Mouse (Mus musculus) cerebellum, adult 11-12 months (tissue): Measurements from ENCODE around the gene Il4ra.

Experiments used
- DNase-seq: peaks from one replicate; pipeline ENCODE4 v3.0.0; 2022

Gene Il4ra

DNA sequence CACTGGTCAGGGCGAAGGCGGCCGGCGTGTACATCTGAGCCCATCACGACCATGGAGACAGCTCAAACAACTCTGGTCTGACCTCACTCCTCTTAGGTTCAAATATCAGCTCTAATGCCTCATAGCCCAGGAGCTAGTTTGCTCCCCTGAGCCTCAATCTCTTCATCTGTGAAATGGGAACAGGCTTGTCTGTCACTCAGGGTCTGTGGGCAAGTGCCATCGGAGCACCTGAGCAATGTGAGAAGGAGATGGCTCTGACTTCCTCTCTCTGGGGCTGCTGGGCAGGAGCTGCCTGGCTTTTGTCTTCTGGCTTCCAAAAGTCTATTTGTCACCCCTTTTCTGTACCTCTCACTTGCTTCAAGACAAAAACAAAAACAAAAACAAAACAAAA is 49.4 kb downstream of the Il4ra start:
- no peak for DNase-seq

- DNase-seq = no peak
Observed at GRCm38 (mm10) chr7:125601821-125602448, 50.0 kb downstream of the Il4ra start.

- no peak for DNase-seq
Observed at GRCm38 (mm10) chr7:125603185-125603631, 51.3 kb downstream of the Il4ra start, which contains the start of gene Il21r. Gene Il21r, plus strand, starts transcription at chr7:125603429.

DNA sequence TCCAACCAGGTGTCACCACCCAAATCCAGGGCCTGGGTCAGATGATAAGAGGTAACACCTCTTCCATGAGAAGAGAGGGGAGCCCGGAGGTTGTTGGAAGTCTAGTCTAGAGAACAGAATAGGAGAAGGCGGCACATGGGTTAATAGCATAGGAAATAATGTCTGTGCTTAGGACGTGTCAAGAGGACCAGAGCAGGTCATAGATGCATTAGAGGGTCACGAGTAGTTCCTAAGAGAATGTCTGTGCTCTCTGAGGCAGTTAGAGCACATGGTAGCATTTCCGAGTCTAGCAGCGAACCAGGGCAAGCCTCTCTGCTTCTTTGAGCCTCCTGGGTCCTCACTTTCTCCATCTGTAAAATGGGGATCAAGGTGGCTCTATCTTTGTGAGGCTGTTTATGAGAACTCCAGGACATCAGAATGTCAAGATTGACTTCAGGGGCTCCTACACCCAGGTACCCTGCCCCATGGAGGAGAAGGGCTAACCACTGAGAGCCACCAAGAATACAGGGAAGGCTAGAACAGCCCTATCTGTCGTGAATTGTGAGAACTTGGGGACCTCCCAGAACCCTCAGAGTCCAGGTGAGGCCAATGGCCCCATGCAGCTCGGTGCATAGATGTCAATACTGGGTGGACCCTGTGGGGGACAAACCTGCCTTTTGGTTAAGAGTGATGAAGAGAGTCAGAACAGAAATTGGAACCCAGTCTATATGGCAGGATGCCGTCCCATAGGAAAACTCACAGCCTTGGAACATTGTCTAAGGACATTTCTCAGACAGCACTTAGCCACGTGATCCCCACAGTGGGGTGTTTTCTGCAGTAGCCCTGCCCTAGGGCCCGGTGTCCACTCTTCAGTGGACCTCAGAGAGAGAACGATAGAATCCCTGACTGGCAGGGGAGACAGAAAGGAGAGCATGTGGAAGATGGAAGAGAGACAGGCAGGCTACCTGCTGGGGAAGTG is 52.7 kb downstream of the Il4ra start:
- no peak for DNase-seq

GRCm38 (mm10) chr7:125605725-125606139 is 53.8 kb downstream of the Il4ra start:
- no peak for DNase-seq

- DNase-seq = no peak
Observed at GRCm38 (mm10) chr7:125606265-125607164, 54.6 kb downstream of the Il4ra start.

DNA sequence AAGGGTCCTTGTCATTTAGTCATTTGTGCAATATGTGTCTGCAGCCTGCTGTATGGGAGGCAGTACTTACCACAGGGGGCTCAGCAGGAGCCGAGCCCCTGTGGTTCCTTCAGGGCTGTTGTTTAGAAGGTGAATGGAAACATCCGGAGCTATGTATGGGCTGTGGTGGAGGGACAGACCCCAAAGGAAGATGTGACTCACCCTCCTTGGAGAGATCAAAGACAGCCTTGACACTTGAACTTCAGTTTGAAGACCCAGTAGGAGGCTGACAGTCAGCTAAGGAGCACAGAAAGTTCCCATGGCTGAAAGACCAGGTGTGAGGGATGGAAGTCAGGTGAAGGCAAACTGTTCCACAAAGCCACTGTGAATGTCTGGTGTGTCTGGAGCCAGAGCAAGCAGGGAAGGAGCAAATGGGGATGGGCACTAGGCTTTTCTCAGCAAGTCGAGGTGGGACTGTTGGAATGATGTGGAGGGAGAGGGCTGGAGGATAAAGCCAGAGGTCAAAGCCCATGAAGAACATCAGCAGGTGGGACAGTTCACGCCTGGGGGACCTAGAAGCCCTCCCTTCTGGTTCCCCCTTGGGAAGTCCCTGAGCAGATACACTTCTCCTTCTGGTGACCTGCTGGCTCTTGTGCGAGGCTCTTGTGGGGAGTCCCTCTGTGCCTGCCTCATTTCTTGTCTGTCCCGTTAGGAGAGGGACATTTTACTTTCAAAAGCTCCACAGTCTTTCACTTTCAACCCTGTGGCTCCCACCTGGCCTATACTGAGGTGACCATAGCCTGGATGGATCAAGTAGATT is 55.7 kb downstream of the Il4ra start:
- DNase-seq = no peak

DNA sequence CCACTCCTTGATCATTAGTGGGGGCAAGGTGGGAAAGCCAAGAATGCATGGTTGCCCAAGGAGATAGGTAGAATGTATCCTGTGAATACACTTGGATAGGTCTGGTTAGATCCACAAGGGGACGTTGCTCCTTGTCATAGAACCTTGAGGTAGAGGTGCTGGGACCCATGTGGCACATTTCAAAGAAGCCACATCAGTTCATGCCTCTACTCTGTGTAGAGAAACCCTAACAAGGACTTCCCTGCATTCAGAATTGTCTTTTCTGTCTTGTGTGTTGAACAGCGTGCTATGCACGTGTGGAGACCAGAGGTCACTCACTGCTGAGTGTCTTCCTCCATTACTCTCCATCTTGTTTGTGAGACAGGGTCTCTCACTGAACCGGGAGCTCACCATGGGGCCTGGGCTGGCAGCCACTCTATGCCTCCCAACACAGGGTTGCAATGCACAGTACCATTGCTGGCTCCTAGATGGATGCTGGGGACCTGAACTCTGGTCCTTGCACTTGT is 56.3 kb downstream of the Il4ra start:
- DNase-seq = no peak

- no peak for DNase-seq
Observed at GRCm38 (mm10) chr7:125613579-125613978, 61.7 kb downstream of the Il4ra start.

GRCm38 (mm10) chr7:125615453-125615852 is 63.5 kb downstream of the Il4ra start:
- DNase-seq = no peak

DNA sequence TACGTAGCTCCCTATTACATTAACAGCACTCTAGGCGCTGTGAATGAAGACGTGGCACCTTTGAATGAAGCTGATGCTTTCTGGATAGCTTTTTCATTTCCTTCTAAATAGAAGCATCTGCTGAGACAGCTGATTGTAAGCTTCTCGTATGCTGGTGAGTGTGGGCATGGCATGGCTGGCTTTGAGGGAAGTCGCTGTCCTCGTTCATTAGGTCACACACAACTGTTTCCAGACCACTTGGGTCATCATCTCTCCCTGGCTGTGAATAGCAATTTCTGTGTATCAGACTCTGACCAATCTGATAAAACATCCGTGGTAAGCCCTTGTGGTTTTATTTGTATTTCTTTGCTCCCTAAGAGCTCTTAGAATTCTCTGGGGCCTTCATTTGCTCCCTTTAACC is 66.1 kb downstream of the Il4ra start:
- DNase-seq = no peak

GRCm38 (mm10) chr7:125620077-125620476 is 68.2 kb downstream of the Il4ra start:
- no peak for DNase-seq

GRCm38 (mm10) chr7:125622741-125623685 is 71.1 kb downstream of the Il4ra start:
- DNase-seq = no peak

GRCm38 (mm10) chr7:125625219-125625618 is 73.3 kb downstream of the Il4ra start:
- DNase-seq = no peak

GRCm38 (mm10) chr7:125625829-125626228 is 73.9 kb downstream of the Il4ra start:
- no peak for DNase-seq
